Mouse (Mus musculus): ENCODE measurements around the gene Elane. TPM values are rescaled to one million over a fixed set of nuclear protein-coding genes. Genes with fewer than 3 reads are reported as not detected.
A peak's percentile ranks its signal among the peaks of the same experiment; 100 is the strongest.

The Elane gene
- polyA plus RNA-seq, 1 experiment from 2014 or later: 0.25 TPM

DNA sequence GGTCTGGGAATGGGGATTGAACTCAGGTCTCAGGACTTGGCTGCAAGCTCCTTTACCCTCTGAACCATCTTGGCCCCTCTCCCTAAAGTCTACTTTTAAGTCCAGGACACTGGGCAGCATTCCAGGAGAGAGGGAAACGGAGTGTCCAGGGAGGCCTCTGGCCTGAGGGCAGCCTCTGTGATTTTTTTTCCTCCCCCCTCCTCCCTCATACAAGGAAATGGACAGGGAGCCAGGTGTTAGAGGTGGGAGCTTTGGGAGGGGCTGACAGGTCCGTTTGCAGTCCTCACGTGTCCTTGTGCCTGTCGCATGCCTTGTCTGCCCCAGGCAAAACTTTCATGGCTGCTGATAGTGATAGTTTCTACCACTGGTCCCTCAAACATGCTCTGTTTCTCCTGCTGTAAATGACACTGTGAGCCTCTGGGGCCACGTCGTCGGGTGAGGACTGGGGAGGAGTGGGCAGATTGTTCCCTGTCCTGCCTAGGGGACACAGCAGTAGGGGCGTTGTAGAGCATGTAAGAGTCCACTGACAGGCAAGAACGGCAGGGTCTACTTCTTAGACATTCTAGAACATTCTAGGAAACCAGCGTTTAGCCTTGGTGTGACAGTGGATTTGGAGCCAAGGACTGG is 50.4 kb downstream of the Elane start:
- H3K9me3 ChIP-seq: no peaks in the 10 kb centered on the region
- 43% methylated on average over 10 of the region's 10 CpGs for WGBS
- peaks cover 99% of the 10 kb centered on the region for H3K4me1 ChIP-seq
- peak overlapping the region; percentile 68 for H3K9ac ChIP-seq
- ATAC-seq (ENCODE audit: extremely low read depth, insufficient number of reproducible peaks, low FRiP score, low TSS enrichment): no peak
- H3K4me2 ChIP-seq: peak overlapping the region; percentile 61
- no peaks in the 10 kb centered on the region for H3K27me3 ChIP-seq (replicated peaks)
- peak overlapping the region; percentile 34 for H3K4me3 ChIP-seq
- peak overlapping the region; percentile 86 for H3K27ac ChIP-seq (replicated peaks)
- peaks cover 43% of the 10 kb centered on the region for H3K36me3 ChIP-seq

- Histone ChIP-seq H3K36me3 (peaks cover 43% of the 10 kb centered on the region), H3K9ac (peak overlapping the region; percentile 68), H3K9me3 (no peaks in the 10 kb centered on the region), H3K4me3 (peak overlapping the region; percentile 34), H3K27ac (replicated peaks) (peak overlapping the region; percentile 86), H3K27me3 (replicated peaks) (no peaks in the 10 kb centered on the region), H3K4me1 (peaks cover 94% of the 10 kb centered on the region), H3K4me2 (peak overlapping the region; percentile 61)
- 36% methylated on average over 27 of the region's 27 CpGs for WGBS
- ATAC-seq (ENCODE audit: extremely low read depth, insufficient number of reproducible peaks, low FRiP score, low TSS enrichment): peak; percentile 16; the same call in 1 of the 2 replicates
These were observed 50.9 kb downstream of the Elane start for GRCm38 (mm10) chr10:79936911-79937441.

Small RNAs within 50 kb of the gene (microRNA-seq; reads per million reads assigned to microRNA genes)
- gene Mir6910: 0.61 reads per million

Other genes starting within 250 kb of the Elane start
- 1.9 and 2.6 TPM in 2 replicates for gene Shc2, start 248.3 kb upstream of the Elane start, polyA plus RNA-seq (2015; fragmentation: Nextera tagmentation; extraction: Ambion mirVana)
- gene Odf3l2, start 240.5 kb upstream of the Elane start, polyA plus RNA-seq (2015; fragmentation: Nextera tagmentation; extraction: Ambion mirVana): not detected in 2 replicates
- gene Madcam1, start 221.7 kb upstream of the Elane start, polyA plus RNA-seq (2015; fragmentation: Nextera tagmentation; extraction: Ambion mirVana): 0.82 and 1.2 TPM in 2 replicates
- gene Tpgs1, start 216.9 kb upstream of the Elane start, polyA plus RNA-seq (2015; fragmentation: Nextera tagmentation; extraction: Ambion mirVana): 41.4 and 43.1 TPM in 2 replicates
- 122 and 136 TPM in 2 replicates for gene Cdc34, start 204.1 kb upstream of the Elane start, polyA plus RNA-seq (2015; fragmentation: Nextera tagmentation; extraction: Ambion mirVana)
- gene Gzmm, start 197.2 kb upstream of the Elane start, polyA plus RNA-seq (2015; fragmentation: Nextera tagmentation; extraction: Ambion mirVana): 0.67 and 1.0 TPM in 2 replicates
- 1,093 and 1,212 TPM in 2 replicates for gene Bsg, start 181.8 kb upstream of the Elane start, polyA plus RNA-seq (2015; fragmentation: Nextera tagmentation; extraction: Ambion mirVana)
- gene Hcn2, start 169.6 kb upstream of the Elane start, polyA plus RNA-seq (2015; fragmentation: Nextera tagmentation; extraction: Ambion mirVana): 0.06 and 0.09 TPM in 2 replicates
- 30.2 and 30.9 TPM in 2 replicates for gene Polrmt, start 139.7 kb upstream of the Elane start, polyA plus RNA-seq (2015; fragmentation: Nextera tagmentation; extraction: Ambion mirVana)
- gene Fgf22, start 131.2 kb upstream of the Elane start, polyA plus RNA-seq (2015; fragmentation: Nextera tagmentation; extraction: Ambion mirVana): 0.17 TPM in 1 of 2 replicates, not detected in the other
- 61.4 and 66.3 TPM in 2 replicates for gene Rnf126, start 119.3 kb upstream of the Elane start, polyA plus RNA-seq (2015; fragmentation: Nextera tagmentation; extraction: Ambion mirVana)
- 23.8 and 27.3 TPM in 2 replicates for gene Fstl3, start 109.0 kb upstream of the Elane start, polyA plus RNA-seq (2015; fragmentation: Nextera tagmentation; extraction: Ambion mirVana)
- 0.51 TPM in 1 of 2 replicates, not detected in the other for gene Prss57, start 95.3 kb upstream of the Elane start, polyA plus RNA-seq (2015; fragmentation: Nextera tagmentation; extraction: Ambion mirVana)
- gene Palm, start 92.7 kb upstream of the Elane start, polyA plus RNA-seq (2015; fragmentation: Nextera tagmentation; extraction: Ambion mirVana): 67.1 and 69.3 TPM in 2 replicates
- gene Misp, start 65.3 kb upstream of the Elane start, polyA plus RNA-seq (2015; fragmentation: Nextera tagmentation; extraction: Ambion mirVana): 1.2 and 1.4 TPM in 2 replicates
- gene Ptbp1, start 31.8 kb upstream of the Elane start, polyA plus RNA-seq (2015; fragmentation: Nextera tagmentation; extraction: Ambion mirVana): 122 and 141 TPM in 2 replicates
- 2.5 and 2.6 TPM in 2 replicates for gene Prtn3, start 11.8 kb upstream of the Elane start, polyA plus RNA-seq (2015; fragmentation: Nextera tagmentation; extraction: Ambion mirVana)
- 15.8 and 16.4 TPM in 2 replicates for gene Plppr3, start 11.6 kb upstream of the Elane start, polyA plus RNA-seq (2015; fragmentation: Nextera tagmentation; extraction: Ambion mirVana)
- not detected in 2 replicates for gene Cfd, start 4.6 kb downstream of the Elane start, polyA plus RNA-seq (2015; fragmentation: Nextera tagmentation; extraction: Ambion mirVana)
- gene Med16, start 22.7 kb downstream of the Elane start, polyA plus RNA-seq (2015; fragmentation: Nextera tagmentation; extraction: Ambion mirVana): 41.8 and 42.1 TPM in 2 replicates
- gene Gm26602, start 24.6 kb downstream of the Elane start, polyA plus RNA-seq (2015; fragmentation: Nextera tagmentation; extraction: Ambion mirVana): 1.7 TPM in 1 of 2 replicates, not detected in the other
- 0.60 and 0.67 TPM in 2 replicates for gene Kiss1r, start 30.7 kb downstream of the Elane start, polyA plus RNA-seq (2015; fragmentation: Nextera tagmentation; extraction: Ambion mirVana)
- 95.6 and 100 TPM in 2 replicates for gene R3hdm4, start 35.0 kb downstream of the Elane start, polyA plus RNA-seq (2015; fragmentation: Nextera tagmentation; extraction: Ambion mirVana)
- 3.4 and 4.2 TPM in 2 replicates for gene Arid3a, start 40.8 kb downstream of the Elane start, polyA plus RNA-seq (2015; fragmentation: Nextera tagmentation; extraction: Ambion mirVana)
- gene Wdr18, start 73.9 kb downstream of the Elane start, polyA plus RNA-seq (2015; fragmentation: Nextera tagmentation; extraction: Ambion mirVana): 72.4 and 80.9 TPM in 2 replicates
- 0.09 and 0.11 TPM in 2 replicates for gene Grin3b, start 84.5 kb downstream of the Elane start, polyA plus RNA-seq (2015; fragmentation: Nextera tagmentation; extraction: Ambion mirVana)
- 10.6 and 12.8 TPM in 2 replicates for gene Tmem259, start 98.1 kb downstream of the Elane start, polyA plus RNA-seq (2015; fragmentation: Nextera tagmentation; extraction: Ambion mirVana)
- 264 and 271 TPM in 2 replicates for gene Cnn2, start 102.3 kb downstream of the Elane start, polyA plus RNA-seq (2015; fragmentation: Nextera tagmentation; extraction: Ambion mirVana)
- 2.2 and 2.6 TPM in 2 replicates for gene Abca7, start 110.2 kb downstream of the Elane start, polyA plus RNA-seq (2015; fragmentation: Nextera tagmentation; extraction: Ambion mirVana)
- 5.5 and 6.5 TPM in 2 replicates for gene Arhgap45, start 130.4 kb downstream of the Elane start, polyA plus RNA-seq (2015; fragmentation: Nextera tagmentation; extraction: Ambion mirVana)
- gene Polr2e, start 153.5 kb downstream of the Elane start, polyA plus RNA-seq (2015; fragmentation: Nextera tagmentation; extraction: Ambion mirVana): 149 and 154 TPM in 2 replicates
- 691 and 741 TPM in 2 replicates for gene Gpx4, start 160.9 kb downstream of the Elane start, polyA plus RNA-seq (2015; fragmentation: Nextera tagmentation; extraction: Ambion mirVana)
- gene Sbno2, start 219.3 kb downstream of the Elane start, polyA plus RNA-seq (2015; fragmentation: Nextera tagmentation; extraction: Ambion mirVana): 9.1 and 10.1 TPM in 2 replicates
- 12.0 and 13.0 TPM in 2 replicates for gene Stk11, start 229.6 kb downstream of the Elane start, polyA plus RNA-seq (2015; fragmentation: Nextera tagmentation; extraction: Ambion mirVana)